Mouse (Mus musculus) small intestine, adult 2 months (tissue): ENCODE data around the gene Otud5. TPM values are rescaled to one million over a fixed set of nuclear protein-coding genes. Genes with fewer than 3 reads are reported as not detected.

Experiments
- H3K27ac ChIP-seq: fragments of 200-500 bp; 2 replicates; pipeline ENCODE4 v1.5.1; 2012; ENCODE audit warnings: low read depth, low read length, control low read depth, inconsistent platforms; ENCODE audit not compliant: insufficient read depth
- H3K27me3 ChIP-seq: fragments of 200-500 bp; 2 replicates; pipeline ENCODE4 v1.6.1; 2012; ENCODE audit warnings: mild to moderate bottlenecking, moderate library complexity, low read length, inconsistent platforms; ENCODE audit not compliant: control insufficient read depth, insufficient read depth
- H3K36me3 ChIP-seq: fragments of 200-500 bp; 2 replicates; pipeline ENCODE4 v1.6.1; 2012; ENCODE audit warnings: mild to moderate bottlenecking, low read length, control low read depth, inconsistent platforms; ENCODE audit not compliant: control insufficient read depth, insufficient read depth
- H3K4me1 ChIP-seq: fragments of 200-500 bp; 2 replicates; pipeline ENCODE4 v1.6.1; 2012; ENCODE audit warnings: low read length, inconsistent platforms, mixed read lengths; ENCODE audit not compliant: control insufficient read depth, insufficient read depth, insufficient read length
- H3K4me3 ChIP-seq: fragments of 200-500 bp; 2 replicates; pipeline ENCODE4 v1.5.1; 2012; ENCODE audit warnings: low read depth, mild to moderate bottlenecking, control low read depth, inconsistent platforms, low read length, moderate library complexity
- CTCF ChIP-seq: fragments of 200-500 bp; IDR thresholded peaks from 2 replicates; pipeline ENCODE4 v1.5.1; 2012; ENCODE audit warnings: low read depth, mild to moderate bottlenecking, control low read depth, inconsistent platforms, low read length, moderate library complexity, mixed read lengths; ENCODE audit not compliant: insufficient replicate concordance, insufficient read length; ENCODE audit errors: extremely low read depth
- POLR2A ChIP-seq: fragments of 200-500 bp; IDR thresholded peaks from 2 replicates; pipeline ENCODE4 v1.6.1; 2012; ENCODE audit warnings: low read depth, mild to moderate bottlenecking, control low read depth, inconsistent platforms, low read length, moderate library complexity
- WGBS: fragments of 180-500 bp; shearing (Covaris S2); methylation state at CpG from one replicate; pipeline ENCODE4 v1.1.7; 2018; 5-methylcytosine and 5-hydroxymethylcytosine counted together
- polyA plus RNA-seq: library from polyadenylated mRNA; depleted of rRNA; stranded (reverse); fragments of >200 nt; gene quantifications from 2 replicates; pipeline ENCODE4 v1.2.3, GENCODE M21; 2012

Otud5 gene
- polyA plus RNA-seq, 1 experiment, result 45.8 TPM

DNA sequence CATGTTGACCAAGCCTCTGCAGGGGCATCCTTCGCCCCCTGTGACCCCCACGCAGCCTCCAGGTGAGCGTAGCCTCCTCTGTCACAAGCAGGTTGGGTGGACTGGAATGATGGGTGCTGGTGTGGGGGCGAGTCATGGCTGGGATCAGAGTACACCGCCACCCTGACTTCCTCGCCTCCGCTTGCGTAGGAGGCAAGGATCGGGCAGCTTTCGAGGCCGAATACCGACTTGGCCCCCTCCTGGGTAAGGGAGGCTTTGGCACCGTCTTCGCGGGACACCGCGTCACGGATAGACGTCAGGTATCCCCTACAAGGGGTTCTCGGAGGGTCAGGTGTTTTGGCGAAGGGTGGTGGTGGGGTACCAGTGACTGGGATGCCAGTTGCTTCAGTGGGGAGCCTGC lies 37.3 kb downstream of the Otud5 start:
- WGBS, result 13% methylated on average over 21 of the region's 21 CpGs
- Histone ChIP-seq H3K27me3 (no peaks in the 10 kb centered on the region), H3K4me1 (peaks cover 3% of the 10 kb centered on the region; the same call in 1 of the 2 replicates), H3K4me3 (peak overlapping the region; percentile 80), H3K36me3 (peaks cover 7% of the 10 kb centered on the region; the same call in 1 of the 2 replicates), H3K27ac (peak overlapping the region; percentile 26; the same call in 1 of the 2 replicates)
- no peak for TF ChIP-seq POLR2A
- no peak for TF ChIP-seq CTCF

DNA sequence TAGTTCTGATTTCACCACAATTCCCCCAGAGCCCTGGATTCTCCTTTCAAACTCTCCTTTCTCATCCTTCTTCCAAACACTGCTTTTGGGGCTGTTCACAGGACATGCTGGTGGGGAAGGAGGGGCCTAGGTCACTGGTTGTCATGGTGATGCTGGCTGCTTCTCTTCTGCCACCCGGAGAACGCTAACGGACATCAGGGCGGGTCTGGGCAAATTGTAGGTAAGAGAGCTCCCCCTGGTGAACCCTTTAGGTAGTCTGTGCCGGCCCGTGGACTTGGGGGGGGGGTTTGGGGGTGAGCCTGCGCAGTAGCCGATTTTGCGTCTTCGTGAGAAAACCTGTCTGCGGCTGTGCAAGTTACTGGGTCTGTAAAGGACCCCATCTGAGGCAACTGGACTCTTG lies 38.7 kb downstream of the Otud5 start:
- 23% methylated on average over 11 of the region's 11 CpGs for WGBS
- TF ChIP-seq POLR2A (no peak), CTCF (peak; percentile 35; the same call in 1 of the 2 replicates)

DNA sequence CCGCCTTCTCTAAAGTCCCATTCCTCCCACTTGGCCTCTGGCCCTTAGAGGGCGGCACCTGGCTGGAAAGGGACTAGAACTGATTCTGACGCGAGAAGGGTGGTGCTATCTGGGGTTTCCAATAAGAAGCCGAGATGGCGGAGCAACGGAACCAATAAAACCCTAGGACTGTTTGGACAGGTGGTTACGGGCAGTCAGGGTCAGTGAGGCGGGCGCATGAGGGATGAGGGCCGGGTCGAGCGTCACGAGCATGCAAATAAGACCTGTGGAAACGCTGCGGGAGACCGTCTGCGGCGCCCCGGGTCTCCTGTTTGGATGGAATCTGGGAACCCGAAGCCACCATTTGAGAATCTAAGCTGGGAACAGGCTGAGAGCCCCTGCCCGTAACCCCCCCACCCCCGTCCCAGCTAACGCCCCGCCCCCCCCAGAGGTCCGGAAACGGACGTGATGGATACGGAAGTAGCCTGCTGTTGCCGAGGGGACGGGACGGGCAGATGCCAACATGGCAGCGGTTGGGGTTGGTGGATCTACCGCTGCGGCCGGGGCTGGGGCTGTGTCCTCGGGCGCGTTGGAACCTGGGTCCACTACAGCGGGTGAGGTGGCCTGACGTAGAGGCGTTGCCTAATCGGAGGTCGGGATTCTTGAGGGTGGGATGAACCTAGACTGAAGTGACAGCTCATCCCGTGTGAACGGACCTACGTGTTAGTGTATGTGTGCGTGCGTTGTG lies 42.8 kb downstream of the Otud5 start, which contains the start of gene Slc35a2:
Gene Slc35a2 (plus strand): TSS at position 188 of the 727 bp plus-strand sequence.
- H3K36me3 ChIP-seq, result peaks cover 3% of the 10 kb centered on the region; the same call in 1 of the 2 replicates
- no peaks in the 10 kb centered on the region; the same call in 1 of the 2 replicates for H3K4me1 ChIP-seq
- peak within 1 kb of the TSS; percentile 86 for H3K4me3 ChIP-seq
- WGBS, result 11% methylated on average over 49 of the region's 49 CpGs
- no peaks in the 10 kb centered on the region for H3K27me3 ChIP-seq
- no peak for TF ChIP-seq CTCF
- no peak; the same call in 1 of the 2 replicates for TF ChIP-seq POLR2A
- peak within 1 kb of the TSS; percentile 49; the same call in 1 of the 2 replicates for H3K27ac ChIP-seq

More for the DNA sequence above, 38.7 kb downstream of the Otud5 start:
- 0 out of 2 replicates have a peak overlapping the region, but pooled peaks have one; percentile 11 for H3K4me3 ChIP-seq
- H3K27me3 ChIP-seq, result no peaks in the 10 kb centered on the region
- H3K4me1 ChIP-seq, result peaks cover 3% of the 10 kb centered on the region; the same call in 1 of the 2 replicates
- no peak overlapping the region for H3K27ac ChIP-seq
- 0 out of 2 replicates have a peak, but pooled peaks cover 2% of the 10 kb centered on the region for H3K36me3 ChIP-seq

DNA sequence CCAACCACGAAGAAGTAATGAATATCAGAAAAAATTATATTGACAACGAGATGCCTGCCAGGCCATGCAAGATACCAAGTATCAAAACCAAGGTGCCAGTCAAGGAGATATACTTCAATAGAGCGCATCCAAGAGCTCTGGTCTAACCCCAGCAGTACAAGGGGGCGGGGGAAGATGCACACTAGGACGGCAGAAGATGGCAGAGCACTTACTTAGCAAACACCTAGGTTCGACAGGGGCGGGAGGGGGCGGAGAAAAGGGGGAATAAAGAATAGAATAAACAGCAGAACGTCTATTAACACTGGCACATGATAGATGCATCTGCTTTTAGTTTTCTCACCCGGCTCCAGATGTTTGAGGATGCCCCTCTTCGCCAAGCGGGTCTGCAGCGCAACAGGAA lies 57.0 kb downstream of the Otud5 start:
- peaks cover 12% of the 10 kb centered on the region for H3K36me3 ChIP-seq
- H3K4me1 ChIP-seq, result no peaks in the 10 kb centered on the region
- 23% methylated on average over 13 of the region's 13 CpGs for WGBS
- peak overlapping the region; percentile 99 for H3K4me3 ChIP-seq
- no peaks in the 10 kb centered on the region for H3K27me3 ChIP-seq
- H3K27ac ChIP-seq, result peak overlapping the region; percentile 99; the same call in 1 of the 2 replicates
- TF ChIP-seq POLR2A (no peak), CTCF (no peak)

DNA sequence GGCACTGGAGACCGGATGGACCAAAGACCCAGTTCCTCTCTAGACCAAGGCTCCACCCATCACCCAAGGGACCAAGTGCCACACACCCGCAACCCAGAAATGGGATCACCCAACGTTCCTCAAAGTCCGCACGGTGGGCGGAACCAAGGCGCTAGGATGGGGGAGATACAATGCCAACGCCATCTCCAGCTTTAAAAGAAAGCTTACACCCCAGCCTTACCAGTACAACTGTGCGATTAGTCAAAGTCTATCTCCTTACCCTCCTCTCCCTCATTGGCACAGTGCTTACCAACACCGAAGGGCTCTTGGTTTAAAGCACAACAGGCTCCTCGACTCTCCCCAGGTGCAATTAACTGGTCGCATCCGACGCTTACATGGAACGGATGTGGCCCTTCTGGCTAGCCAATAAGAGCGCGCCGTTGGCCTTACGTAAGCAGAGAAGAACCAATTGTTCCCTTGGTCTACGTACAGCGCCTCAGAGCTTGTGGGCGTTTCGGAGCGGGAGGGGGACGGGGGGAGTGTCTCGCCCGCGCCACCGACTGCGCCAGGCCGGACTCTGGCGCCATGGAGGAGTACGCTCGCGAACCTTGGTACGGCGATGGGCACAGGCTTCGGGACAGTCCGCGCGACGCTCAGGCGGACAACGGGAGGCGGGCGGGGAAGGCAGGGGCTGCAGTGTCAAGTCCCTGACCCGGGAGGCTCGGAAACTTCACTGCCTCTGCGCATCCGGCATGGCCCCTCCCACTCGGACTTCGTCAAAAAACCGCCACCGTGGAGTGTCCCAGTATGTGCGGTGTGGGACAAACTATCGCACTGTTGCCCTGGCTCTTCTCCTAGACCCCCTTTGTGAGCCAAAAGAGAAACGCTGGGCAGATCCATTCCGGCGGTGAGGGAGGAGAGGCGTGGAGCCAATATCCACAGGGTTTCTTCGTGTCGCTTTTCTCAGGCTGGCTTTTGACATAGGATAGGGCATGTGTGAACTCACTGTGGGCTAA lies 58.0 kb downstream of the Otud5 start, which contains the start of the genes Pqbp1 and Timm17b:
Gene Pqbp1 (minus strand): TSS at position 390 of the 995 bp plus-strand sequence.
Gene Timm17b (plus strand): TSS at position 478 of the 995 bp plus-strand sequence.
- peak within 1 kb of the TSS; percentile 99 for H3K27ac ChIP-seq
- peaks cover 10% of the 10 kb centered on the region for H3K36me3 ChIP-seq
- no peaks in the 10 kb centered on the region for H3K27me3 ChIP-seq
- WGBS, result 16% methylated on average over 62 of the region's 62 CpGs
- TF ChIP-seq CTCF, result no peak
- TF ChIP-seq POLR2A, result peak; percentile 14; the same call in 1 of the 2 replicates
- no peaks in the 10 kb centered on the region for H3K4me1 ChIP-seq
- H3K4me3 ChIP-seq, result peak within 1 kb of the TSS; percentile 99

DNA sequence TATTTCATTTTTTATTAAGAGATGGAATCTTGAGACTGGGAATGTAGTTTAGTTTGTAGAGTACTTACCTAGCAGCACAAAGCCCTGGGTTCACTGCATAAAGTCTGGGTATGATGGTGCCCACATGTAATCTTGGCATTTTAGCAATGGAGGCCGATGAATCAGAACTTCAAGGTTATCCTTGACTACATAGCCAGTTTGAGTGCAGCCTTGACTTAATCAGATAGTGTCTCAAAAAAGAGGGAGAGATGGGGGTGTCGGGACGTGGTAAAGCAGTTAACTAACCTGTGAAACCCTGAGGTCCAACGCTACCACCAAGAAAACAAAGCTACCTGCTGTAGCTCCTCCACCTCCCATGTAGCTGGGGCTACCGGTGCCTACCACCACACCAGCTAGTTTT lies 63.3 kb downstream of the Otud5 start:
- no peak overlapping the region for H3K27ac ChIP-seq
- WGBS, result 91% methylated on average over 5 of the region's 5 CpGs
- TF ChIP-seq CTCF (no peak), POLR2A (no peak)

More for the DNA sequence above, 63.3 kb downstream of the Otud5 start:
- Histone ChIP-seq H3K4me3 (no peak overlapping the region), H3K27me3 (no peaks in the 10 kb centered on the region), H3K4me1 (no peaks in the 10 kb centered on the region), H3K36me3 (peaks cover 5% of the 10 kb centered on the region; the same call in 1 of the 2 replicates)
